Mouse (Mus musculus): Measurements from ENCODE around the gene Smg7. TPM values are rescaled to one million over a fixed set of nuclear protein-coding genes. Genes with fewer than 3 reads are reported as not detected.

The Smg7 gene
- total and polyA plus RNA-seq, 3 experiments, result 32.1 to 53.9 (median 52.4) TPM

- DNase-seq (ENCODE audit: low read depth, low spot score), result peak; percentile 57
- Histone ChIP-seq H3K9ac (ENCODE audit: control insufficient read depth, low read depth, low read length, poor library complexity, severe bottlenecking) (no peak overlapping the region), H3K4me3 (ENCODE audit: control insufficient read depth in 1 of 2, insufficient read depth in 1 of 2, low read depth in 2 of 2, low read length in 2 of 2) (no peak overlapping the region), H3K4me1 (ENCODE audit: control insufficient read depth in 1 of 2, insufficient read depth in 2 of 2, low read length in 2 of 2) (peaks cover 9 to 38% of the 10 kb centered on the region in 2 experiments), H3K36me3 (ENCODE audit: control insufficient read depth in 1 of 2, insufficient read depth in 2 of 2, low read length in 2 of 2) (peaks cover 9 to 32% of the 10 kb centered on the region in 2 experiments), H3K27ac (ENCODE audit: control insufficient read depth, low read depth, low read length) (no peak overlapping the region), H3K27me3 (ENCODE audit: control insufficient read depth in 1 of 2, insufficient read depth in 2 of 2, low read length in 2 of 2) (no peaks in the 10 kb centered on the region), H3K9me3 (replicated peaks; ENCODE audit: insufficient read depth, low read length) (no peaks in the 10 kb centered on the region), H3K79me2 (ENCODE audit: control insufficient read depth, insufficient read depth, low read length, poor library complexity) (peaks cover 15% of the 10 kb centered on the region)
- TF ChIP-seq CHD2 (IDR thresholded peaks at IDR 0.05; ENCODE audit: low read length), result no peak
- TF ChIP-seq ZMIZ1 (IDR thresholded peaks at IDR 0.05; ENCODE audit: low read depth, low read length), result no peak
- no peak for TF ChIP-seq UBTF (IDR thresholded peaks at IDR 0.05; ENCODE audit: borderline replicate concordance, insufficient read depth, low read depth, low read length)
- TF ChIP-seq E2F4 (IDR thresholded peaks at IDR 0.05; ENCODE audit: borderline replicate concordance, low read depth, low read length), result no peak
- no peak for TF ChIP-seq USF2 (IDR thresholded peaks at IDR 0.05; ENCODE audit: borderline replicate concordance in 1 of 2, insufficient read depth in 1 of 2, low read depth in 1 of 2, low read length in 2 of 2)
- TF ChIP-seq EP300 (IDR thresholded peaks at IDR 0.05; ENCODE audit: low read depth in 1 of 2, low read length in 2 of 2), result peak in 1 of 2 experiments; percentile 59; a peak in 3 of 4 replicates
- no peak for TF ChIP-seq POLR2AphosphoS5 (IDR thresholded peaks at IDR 0.05; ENCODE audit: borderline replicate concordance, low read depth, low read length)
- peak; percentile 47; the same call in 1 of the 2 replicates for TF ChIP-seq ETS1 (IDR thresholded peaks at IDR 0.05; ENCODE audit: low read depth, low read length)
- no peak for TF ChIP-seq MAZ (IDR thresholded peaks at IDR 0.05; ENCODE audit: low read depth, low read length)
- no peak for TF ChIP-seq RAD21 (IDR thresholded peaks at IDR 0.05; ENCODE audit: low read depth, low read length)
- TF ChIP-seq MYB (IDR thresholded peaks at IDR 0.05; ENCODE audit: low read depth, low read length), result no peak
- TF ChIP-seq MYC (IDR thresholded peaks at IDR 0.05; ENCODE audit: low read depth, low read length), result no peak
- peak; percentile 75 for TF ChIP-seq GATA1 (IDR thresholded peaks at IDR 0.05; ENCODE audit: low read depth, low read length)
- peak; percentile 47 for TF ChIP-seq TAL1 (IDR thresholded peaks at IDR 0.05; ENCODE audit: low read length)
- TF ChIP-seq SIN3A (IDR thresholded peaks at IDR 0.05; ENCODE audit: low read length), result no peak
Measured at GRCm38 (mm10) chr1:152810533-152811439, 91.7 kb downstream of the Smg7 start.

GRCm38 (mm10) chr1:152809541-152810252 is 92.7 kb downstream of the Smg7 start:
- H3K9ac ChIP-seq (ENCODE audit: control insufficient read depth, low read depth, low read length, poor library complexity, severe bottlenecking), result no peak overlapping the region
- no peak for DNase-seq (ENCODE audit: low read depth, low spot score)
- no peak overlapping the region for H3K4me3 ChIP-seq (ENCODE audit: control insufficient read depth in 1 of 2, insufficient read depth in 1 of 2, low read depth in 2 of 2, low read length in 2 of 2)
- H3K79me2 ChIP-seq (ENCODE audit: control insufficient read depth, insufficient read depth, low read length, poor library complexity), result peaks cover 15% of the 10 kb centered on the region
- no peaks in the 10 kb centered on the region for H3K9me3 ChIP-seq (replicated peaks; ENCODE audit: insufficient read depth, low read length)
- TF ChIP-seq ETS1 (IDR thresholded peaks at IDR 0.05; ENCODE audit: low read depth, low read length), result 0 out of 2 replicates have a peak, but pooled peaks have one; percentile 16
- no peak for TF ChIP-seq ZC3H11A (IDR thresholded peaks at IDR 0.05; ENCODE audit: low read depth, low read length)
- H3K4me1 ChIP-seq (ENCODE audit: control insufficient read depth in 1 of 2, insufficient read depth in 2 of 2, low read length in 2 of 2), result peaks cover 9 to 46% of the 10 kb centered on the region in 2 experiments
- no peak overlapping the region; the same call in 1 of the 2 replicates for H3K27ac ChIP-seq (ENCODE audit: control insufficient read depth, low read depth, low read length)
- H3K27me3 ChIP-seq (ENCODE audit: control insufficient read depth in 1 of 2, insufficient read depth in 2 of 2, low read length in 2 of 2), result no peaks in the 10 kb centered on the region
- H3K36me3 ChIP-seq (ENCODE audit: control insufficient read depth in 1 of 2, insufficient read depth in 2 of 2, low read length in 2 of 2), result peaks cover 9 to 30% of the 10 kb centered on the region in 2 experiments

All from MEL (cell line).